Mouse (Mus musculus): ENCODE measurements around the gene Acoxl.
A peak's percentile ranks its signal among the peaks of the same experiment; 100 is the strongest.

Acoxl gene

DNA sequence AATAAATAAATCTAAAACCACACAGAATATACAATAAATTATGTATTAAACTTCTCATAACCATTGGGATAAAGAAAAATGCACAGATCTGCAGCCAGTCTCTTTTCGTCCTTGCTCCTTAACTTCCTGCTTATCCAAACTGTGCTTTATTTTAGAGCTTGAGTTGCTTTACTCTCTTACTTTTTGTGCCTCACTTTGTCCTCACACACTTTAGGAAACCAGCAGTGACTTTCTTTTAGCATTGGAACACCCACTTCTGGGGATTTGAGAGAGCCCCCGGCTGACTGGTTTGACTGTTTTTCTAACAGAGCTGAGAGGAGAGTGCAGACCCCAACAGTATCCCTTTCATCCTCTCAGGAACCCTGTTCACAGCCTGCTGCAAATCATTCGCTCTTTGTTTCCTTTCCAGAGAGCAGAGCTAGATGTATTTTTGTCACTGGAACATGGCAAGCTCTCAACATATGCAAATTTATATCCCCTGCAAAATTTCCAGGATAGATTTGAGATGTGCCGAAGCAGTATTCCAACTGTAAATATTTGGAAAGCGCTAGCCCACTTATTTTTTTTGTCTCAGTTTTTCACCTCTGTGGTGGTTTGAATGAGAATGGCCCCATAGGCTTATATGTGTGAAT, 199.7 kb downstream of the Acoxl start:
- DNase-seq: no peak

DNA sequence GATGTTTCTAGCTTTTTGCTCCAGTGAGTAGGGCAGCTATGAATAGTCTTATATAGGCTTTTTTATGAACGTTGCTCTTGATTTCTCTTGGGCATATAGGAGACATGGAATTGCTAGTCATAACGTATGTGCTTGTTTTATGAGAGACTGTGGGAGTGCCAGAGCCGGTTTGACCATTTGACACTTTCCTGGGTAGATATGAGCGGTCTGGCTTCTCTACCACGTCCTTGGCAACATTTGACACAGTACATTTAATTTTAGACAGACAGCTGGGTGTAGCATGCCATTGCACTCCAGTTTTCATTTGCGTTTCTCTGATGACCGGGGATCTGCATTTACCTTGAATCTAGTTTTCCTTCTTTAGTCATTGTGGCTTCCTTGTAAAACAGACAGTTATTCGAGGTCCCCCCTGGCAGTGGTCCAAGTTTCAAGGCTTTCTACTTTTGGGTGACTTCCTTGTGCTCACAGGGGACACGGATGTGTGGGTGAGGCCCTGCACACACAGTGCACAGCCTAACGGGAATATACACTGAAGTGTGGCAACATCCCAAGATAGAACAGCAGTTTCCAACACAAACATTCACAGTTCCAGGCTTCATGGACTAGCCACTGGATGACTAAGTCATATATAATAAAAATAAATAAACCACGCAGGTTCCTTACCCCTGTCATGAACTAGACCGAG, 202.5 kb downstream of the Acoxl start:
- no peak for DNase-seq

DNA sequence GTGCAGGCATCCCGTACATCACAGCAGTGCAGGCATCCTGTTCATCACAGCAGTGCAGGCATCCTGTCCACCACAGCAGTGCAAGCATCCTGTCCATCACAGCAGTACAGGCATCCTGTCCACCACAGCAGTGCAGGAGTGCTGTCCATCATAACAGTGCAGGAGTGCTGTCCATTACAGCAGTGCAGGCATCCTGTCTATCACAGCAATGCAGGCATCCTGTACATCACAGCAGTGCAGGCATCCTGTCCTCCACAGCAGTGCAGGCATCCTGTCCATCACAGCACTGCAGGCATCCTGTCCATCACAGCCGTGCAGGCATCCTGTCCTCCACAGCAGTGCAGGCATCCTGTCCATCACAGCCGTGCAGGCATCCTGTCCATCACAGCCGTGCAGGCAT, 207.8 kb downstream of the Acoxl start:
- no peak for DNase-seq

DNA sequence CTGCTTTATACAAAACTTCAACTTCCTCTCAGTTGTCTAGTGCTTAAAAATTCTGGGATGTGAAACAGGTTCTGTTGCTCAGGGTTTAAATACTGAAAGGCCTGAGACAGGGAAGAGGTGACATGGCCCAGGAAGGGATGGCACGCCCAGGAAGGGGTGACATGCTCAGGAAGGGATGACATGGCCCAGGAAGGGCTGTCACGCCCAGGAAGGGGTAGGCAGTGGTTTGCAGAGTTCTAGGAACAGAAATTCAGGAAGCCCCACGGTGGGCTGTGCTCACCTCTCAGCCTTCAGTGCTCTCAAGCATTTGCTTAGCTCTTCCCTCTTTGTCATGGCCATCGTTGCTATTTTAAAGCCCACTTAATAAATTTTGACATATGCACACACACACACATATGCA, 216.2 kb downstream of the Acoxl start:
- no peak for DNase-seq

DNA sequence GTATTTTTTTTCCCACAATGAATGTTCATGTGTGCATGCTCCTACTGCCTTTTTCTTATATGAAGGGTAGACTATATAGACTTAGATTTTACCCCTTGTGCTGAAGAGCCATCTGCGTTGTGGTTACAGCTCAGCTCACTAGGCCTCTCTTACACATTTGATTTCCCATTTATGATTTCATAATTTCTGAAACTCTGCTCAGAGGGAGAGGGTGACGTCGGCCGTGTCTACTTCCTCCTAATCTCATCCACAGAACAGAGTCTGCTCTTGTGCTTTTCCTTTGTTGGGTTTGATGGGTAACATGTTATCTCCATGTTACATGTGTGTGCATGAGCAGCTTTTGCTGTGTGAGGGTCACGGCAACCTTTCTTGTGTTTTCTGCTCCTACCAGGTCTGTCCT, 219.2 kb downstream of the Acoxl start:
- DNase-seq: no peak

DNA sequence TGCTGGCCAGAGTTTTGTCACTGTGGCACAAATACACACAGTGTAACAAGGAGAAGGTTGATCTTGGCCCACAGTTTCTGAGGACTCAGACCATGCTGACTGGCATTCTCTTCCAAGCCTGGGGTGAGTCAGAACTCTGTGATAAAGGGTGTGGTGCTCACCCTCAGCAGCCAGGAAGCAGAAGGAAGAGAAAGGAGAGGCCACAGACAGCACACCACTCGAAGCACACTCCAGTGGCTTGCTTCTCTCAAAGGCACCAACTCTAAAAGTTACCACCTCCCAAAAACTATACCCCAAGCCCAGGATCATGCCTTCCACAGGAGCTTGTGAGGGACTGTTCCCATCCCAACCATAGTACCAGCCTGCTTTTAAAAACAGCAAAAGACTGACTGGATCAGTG, 220.0 kb downstream of the Acoxl start:
- no peak for DNase-seq

DNA sequence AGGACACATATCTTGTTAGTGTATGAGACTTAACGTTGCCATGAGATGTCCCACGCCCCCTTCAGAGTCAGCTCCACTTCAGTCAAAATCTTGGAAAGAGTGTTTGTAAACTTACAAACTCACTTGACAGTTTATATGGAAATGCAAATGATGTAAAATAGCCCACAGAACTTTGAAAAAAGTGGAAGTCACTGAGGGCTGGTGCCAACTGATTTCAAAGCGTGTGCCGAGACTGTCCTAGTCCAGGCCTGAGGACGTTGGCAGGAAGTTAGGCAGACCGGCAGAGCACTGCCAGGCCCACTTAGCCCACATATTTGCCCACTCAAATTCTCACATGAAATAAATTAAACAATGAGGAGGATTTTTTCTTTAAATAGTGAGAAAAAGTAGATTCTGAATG, 221.5 kb downstream of the Acoxl start:
- DNase-seq: no peak

DNA sequence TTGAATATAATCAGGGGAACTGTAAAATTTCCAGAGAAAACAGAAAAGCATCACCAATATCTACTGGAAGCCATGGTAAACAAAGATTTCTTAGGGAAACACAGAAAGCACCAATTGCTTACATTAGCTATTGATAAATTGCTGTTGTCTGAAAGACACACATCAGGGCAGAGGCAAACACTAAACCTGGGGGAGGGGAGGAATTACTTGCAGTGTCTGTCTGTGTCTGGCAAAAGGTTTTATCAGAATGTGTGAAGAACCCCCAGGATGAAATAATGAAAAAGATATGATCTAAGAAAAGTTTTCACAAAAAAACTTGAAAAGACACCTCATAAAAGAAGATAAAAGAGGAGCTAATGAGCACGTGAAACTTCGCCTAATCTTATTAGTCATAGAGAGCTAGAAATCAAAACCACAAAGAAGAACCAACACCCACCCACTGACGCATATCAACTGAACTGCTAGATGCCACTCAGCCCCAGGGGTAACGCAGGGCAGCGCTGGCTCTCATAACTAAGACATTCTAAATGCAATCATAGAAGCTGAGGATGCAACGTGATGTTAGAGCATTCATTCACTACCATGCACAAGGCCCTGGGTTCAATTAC, 222.1 kb downstream of the Acoxl start:
- DNase-seq: no peak

DNA sequence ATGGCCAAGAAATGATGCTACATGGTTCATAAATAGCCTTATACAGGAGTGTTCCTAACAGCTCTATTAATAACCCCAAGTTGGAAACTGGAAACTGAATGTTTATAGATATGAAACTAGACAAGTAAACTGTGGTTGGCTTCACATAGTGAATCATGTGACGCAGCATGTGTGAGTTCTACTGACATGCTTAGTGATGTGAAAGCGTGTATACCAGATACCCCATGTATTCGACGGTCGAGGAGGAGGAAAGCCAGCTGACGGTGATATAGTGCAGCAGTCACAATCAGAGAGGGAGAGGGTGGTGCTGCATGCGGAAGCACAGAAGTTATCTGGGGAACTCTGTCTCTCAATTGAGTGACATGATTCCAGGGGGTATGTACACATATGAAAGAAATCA, 222.8 kb downstream of the Acoxl start:
- DNase-seq: no peak

DNA sequence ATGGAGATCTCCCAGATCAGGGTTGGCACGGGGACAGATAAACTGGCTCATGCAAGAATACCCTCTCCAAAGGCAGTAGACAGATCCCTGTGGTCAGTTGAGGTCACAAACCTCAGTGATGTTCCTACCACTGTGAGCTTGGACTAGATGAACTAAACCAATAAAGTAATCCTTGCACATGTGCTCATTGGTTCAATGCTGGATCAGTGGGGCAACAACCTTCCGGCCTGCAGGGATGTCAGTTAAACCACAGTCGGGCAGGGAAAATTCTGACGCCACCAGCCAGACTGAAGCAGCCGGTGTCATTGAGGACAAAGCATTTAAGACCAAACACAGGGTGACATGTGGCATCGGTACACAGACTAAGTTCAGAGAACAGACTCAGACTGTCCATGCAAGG, 224.1 kb downstream of the Acoxl start:
- DNase-seq: no peak

DNA sequence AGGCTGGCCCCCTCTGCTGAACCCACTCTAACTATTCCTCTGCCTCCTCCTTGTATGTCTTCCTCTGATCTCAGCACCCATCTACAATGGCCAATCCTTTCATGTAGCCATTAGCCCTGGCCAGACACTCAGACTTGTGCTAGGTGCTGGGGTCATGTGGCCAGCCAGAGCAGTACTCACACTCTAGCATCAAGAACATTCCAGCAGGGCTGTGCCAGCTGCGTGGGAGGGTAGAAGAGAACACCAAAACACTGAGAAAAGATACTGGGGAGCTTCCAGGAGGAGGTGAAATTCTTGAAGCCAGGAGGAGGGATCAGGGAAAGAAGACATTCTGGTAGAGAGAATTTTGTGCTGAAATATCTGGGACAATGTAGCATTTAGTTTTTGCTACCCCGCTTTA, 226.3 kb downstream of the Acoxl start:
- no peak for DNase-seq

DNA sequence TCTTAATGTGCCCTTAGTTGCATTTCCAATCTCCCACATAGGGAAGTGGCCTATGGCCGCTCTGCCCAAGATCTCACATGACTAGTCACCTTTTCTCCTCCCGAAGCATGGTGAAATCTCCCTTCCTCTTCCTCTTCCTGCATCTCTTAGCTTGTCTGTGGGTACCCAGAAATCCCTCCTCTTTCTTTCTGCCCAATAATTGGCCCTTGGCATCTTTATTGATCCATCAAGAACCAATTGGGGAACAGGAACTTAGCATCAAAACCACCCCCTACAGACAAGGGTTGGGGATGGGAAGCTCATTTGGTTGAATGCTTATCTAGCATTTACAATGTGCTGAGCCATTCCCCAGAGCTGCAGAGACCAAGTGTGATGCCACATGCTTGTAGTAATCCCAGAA, 226.9 kb downstream of the Acoxl start:
- DNase-seq: peak in 1 of 2 experiments; percentile 22

DNA sequence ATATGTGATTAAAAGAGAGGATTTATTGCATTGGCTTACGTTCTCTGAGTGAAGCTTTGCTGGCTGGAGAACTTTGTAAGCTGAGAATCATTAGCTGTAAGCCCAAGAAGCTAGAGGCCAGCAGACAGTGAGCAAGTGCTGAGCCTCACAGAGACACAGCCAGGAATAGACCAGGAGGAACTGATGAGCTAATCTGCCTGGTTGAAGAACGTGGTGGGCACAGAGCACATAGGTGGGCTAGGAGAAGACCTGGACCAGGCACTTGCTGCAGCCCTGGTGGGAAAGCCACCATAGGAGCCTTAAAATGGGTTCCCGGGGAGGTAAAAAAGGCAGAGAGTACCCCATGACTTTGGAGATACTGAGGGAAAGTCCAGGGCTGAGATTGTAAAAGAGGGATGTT, 228.5 kb downstream of the Acoxl start:
- no peak for DNase-seq

DNA sequence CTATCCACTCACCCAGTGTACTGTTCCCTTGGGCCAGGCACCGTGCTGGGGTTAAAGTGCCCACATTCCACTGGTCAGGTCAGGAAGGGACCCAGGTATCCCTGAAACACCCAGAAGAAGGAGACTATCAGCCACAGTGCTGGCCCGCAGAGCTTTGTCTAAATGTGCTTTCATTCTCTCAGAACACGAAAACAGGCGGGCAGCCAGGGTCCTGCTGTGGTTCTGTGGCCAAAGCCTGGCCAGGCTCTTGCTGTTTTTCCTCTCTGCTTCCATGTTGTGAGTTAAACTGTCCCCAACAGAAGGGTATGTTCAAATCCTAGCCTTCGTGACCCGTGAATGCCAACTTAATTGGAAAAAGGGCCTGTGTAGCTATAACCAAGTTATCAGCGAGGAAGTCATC, 228.9 kb downstream of the Acoxl start:
- DNase-seq: no peak

DNA sequence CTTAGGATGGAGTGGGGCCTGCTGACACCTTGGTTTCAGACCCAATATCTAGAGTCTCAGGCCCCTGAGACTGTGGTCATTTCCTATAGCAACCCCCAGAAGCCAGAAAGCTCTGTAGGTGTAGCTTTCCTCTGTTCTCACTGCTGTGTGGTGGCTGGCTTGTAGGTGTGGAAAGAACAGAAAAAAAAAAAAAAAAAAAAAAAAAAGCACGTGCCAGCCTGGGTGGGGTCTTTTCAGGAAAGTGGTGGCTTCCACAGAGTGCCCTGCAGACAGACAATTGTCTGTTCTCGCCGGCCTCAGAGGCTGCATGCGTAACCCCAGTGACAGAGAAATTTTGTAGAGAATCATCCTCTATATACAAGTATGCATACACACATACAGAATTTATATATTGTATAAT, 229.5 kb downstream of the Acoxl start:
- DNase-seq: no peak

DNA sequence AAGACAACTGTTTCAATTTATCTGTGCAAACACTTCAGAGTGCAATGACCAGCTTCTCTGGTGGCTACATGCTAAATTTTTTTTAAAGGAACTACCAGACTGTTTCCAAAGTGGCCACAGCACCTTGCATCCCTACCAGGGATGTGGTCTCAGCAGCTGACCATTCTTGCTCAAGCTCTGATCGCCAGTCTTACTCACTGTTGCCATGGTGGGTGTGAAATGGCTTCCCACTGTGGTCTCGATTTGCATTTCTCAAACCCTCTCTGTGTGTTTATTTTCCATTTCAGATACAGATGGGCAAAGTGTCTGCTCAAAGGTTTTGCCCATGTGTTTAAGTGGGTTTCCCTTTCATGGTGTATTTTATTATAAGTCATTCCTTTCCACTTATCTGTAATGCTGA, 230.3 kb downstream of the Acoxl start:
- DNase-seq: no peak

DNA sequence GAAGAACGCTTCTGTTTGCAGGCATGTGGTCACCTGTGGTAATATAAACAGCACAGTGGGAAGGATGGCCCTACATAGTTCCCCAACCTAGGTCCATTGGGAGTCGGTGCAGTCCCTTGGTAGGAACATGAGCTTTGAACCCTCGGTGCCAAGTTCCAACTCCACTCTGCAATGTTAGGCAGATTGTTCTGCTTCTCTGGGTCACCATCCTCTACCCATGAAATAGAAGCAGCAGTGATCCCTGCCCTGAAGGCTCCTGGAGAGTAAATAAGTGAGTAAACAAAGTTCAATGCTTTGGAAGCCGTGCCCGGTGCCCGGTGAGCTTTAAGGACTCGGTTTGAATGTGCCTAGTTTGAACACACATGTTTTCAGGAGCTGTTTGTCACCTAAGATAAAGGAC, 233.1 kb downstream of the Acoxl start:
- DNase-seq: no peak

DNA sequence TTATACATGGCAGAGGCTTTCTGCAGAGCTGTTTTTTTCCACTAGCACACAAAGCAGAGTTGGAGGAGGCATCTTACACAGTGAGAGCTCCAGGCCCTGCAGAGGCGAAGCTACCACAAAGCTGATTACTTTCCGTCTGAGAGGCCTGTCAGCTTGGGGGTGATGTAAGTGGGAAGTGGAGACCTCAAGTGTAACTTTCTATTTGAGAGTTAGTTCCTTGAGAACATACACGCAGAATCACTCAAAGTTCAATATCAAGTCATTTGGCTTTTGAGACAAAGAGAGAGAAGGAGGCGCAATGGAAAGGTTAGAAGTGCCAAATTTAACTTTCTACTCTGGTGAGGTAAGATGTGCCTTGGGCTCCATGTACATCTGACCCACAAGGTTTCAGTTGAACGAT, 234.3 kb downstream of the Acoxl start:
- DNase-seq: no peak

DNA sequence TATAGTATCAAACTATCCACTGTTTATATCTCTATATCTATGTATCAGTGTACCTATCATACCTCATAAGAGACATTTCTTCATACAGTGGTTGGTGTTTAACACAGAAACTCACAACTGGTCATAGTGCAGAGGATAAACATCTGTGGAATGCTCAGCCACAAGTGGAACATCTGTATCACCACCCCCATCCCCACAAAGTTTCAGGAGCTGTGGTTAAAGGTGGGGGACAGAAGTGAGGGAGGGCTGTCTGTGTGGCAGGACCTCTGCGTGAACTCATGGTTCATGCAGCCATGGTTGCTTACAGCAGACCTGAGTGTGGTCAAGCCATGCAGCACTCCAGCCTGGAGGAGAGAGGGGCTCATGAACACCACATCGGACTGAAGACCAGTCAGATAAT, 234.9 kb downstream of the Acoxl start:
- DNase-seq: no peak

DNA sequence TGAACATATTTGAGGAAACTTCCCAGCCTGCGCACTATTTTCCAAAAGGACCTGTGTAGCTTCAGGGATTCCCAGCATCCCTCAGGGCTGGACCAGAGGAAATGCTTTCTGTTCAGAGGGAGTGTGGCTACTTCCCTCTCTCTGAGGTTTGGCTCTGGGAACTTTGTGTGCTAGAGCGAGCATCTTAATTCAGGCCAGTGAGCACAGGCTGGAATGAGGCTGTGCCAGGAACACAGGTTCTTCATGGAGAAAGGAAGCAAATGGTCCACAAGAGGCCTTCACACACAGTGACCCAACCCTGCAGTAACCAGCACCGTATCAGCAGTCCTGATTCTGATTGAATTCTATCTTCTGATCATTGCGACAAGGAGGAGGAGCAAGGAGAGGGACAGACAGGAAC, 238.3 kb downstream of the Acoxl start:
- DNase-seq: no peak

DNA sequence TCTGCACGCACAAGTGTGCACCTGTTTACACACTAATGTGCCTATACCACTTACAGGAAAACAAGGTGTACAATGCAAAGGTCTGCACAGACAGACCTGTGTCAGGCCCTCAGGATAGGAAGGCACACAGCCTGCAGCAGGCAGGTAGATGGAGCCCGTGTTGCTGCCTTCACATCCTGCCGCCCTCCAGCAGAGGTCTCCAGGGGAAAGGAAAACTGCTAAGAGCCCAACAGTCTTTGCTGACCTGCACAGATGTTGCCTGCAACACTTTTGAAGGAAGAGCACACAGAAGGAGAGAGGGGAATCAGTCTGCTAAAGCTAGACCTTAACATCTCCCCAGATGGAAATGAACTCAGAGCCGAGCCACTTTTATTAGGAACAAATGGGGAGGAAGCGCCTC, 240.2 kb downstream of the Acoxl start:
- no peak for DNase-seq

DNA sequence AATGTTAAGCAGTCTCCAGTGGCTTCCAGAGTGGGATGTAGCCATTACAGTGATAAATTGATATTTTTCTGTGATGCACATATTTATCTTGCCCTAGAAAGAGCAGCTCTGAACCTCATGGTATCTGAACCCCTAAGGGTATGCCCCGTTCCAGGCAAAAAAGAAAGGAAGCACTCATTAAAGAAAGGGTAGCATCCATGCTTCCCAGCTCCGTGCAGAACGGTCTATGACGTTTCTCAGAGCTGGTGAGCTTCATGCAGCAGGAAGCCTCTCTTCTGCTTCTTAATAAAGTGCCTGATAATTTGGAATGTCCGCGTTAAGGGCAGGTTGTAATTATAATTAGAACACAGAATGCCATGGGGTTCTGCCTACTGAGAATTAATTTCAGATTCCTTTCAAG, 240.6 kb downstream of the Acoxl start:
- DNase-seq: no peak

DNA sequence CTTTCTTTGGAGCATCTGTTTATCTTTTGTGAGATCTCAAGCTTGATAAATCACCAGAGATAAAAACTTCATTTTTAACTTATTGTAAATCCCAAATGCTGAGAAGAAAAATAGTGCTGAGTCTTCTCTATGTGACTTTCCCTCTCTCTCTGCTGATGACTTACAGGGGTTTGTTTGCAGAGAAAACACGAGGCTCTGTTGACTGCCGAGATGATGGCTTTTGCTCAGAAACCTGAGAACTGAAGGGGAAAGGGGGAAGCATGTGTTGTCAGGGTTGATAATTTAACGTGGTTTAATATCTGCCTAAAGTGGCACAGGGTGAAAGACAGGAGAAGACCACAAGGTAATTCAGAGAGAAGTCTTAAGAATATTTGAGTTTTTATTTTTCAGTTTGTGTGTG, 245.2 kb downstream of the Acoxl start:
- DNase-seq: no peak

DNA sequence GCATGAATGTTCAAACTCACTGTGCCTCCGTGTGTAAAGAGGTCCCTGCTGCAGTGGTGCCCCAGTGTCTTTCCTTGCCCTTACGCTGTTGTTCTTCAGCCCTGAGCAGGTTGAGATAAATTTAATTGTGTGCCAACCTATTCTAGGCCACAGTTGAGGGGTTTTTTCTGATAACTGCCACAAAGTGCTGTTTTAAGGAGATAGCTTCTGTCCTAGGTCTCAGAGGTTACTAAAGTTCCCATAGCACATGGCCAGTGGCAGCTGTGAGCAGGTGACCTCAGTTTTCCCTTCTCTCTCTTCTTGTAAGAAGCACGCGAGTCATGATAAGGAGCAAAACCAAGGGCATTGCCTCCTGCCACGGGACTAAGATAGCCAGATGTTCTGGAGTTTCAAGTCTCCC, 245.9 kb downstream of the Acoxl start:
- DNase-seq: no peak

DNA sequence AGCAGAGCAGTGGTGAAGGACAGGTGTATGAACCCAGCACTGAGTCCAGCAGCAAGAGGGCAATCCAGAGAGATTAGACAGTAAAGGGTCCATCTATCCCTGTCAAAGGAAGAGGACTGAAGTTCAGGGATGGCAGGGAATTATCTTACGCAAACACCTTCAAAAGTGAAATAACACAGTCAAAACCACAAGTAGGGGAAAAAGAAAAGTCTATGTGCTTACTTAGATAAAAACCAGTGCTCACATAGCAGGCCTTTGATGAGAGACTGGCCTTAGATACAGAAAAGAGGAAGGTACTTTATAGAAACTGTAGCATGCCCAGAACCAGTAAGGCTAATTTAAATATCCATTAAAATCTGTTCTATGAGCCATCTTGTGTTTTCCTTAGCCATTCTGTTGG, 246.8 kb downstream of the Acoxl start:
- no peak for DNase-seq
